Mouse (Mus musculus): ENCODE measurements at regions not wholly inside any gene's neighbourhood (a gene's known extent, or its start where the extent isn't known, plus 50 kb on each side); places are given as distances from the start of the nearest gene placed in this dataset.

DNA sequence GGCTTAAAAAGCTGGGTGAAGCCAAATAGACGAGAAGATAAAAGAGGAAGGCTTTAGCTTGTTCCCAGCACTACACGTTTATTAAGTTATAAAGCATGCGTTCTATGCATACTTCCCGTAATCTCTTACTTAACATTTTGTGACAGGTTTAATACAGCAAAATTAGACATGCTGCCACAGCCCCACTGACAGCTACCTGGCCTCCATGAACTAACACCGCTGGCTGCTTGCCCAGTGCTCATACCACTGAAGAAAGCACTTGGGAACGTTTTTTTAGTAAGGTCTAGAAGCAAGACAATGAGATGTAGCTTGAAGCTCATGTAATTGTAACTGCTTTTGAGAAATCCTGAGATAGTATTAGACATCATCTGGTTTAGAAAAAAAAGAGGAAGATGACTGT lies 152.3 kb upstream of the Isl1 start:
- Histone ChIP-seq H3K4me2 (ENCODE audit: low read depth, low read length) (no peak overlapping the region), H3K4me1 (ENCODE audit: control insufficient read depth, insufficient read depth, low read length) (no peaks in the 10 kb centered on the region), H3K9me3 (replicated peaks; ENCODE audit: control insufficient read depth, low read length) (no peaks in the 10 kb centered on the region), H3K36me3 (ENCODE audit: control insufficient read depth, insufficient read depth, low read length) (no peaks in the 10 kb centered on the region), H3K27me3 (ENCODE audit: control insufficient read depth, insufficient read depth, low read length) (no peaks in the 10 kb centered on the region), H3K27ac (ENCODE audit: low read length) (no peak overlapping the region), H3K4me3 (replicated peaks; ENCODE audit: low read length) (no peak overlapping the region), H3K9ac (ENCODE audit: low read length) (no peak overlapping the region)
- WGBS, result 50% methylated on average over 6 of the region's 6 CpGs
- ATAC-seq (ENCODE audit: insufficient read depth, low FRiP score), result no peak

DNA sequence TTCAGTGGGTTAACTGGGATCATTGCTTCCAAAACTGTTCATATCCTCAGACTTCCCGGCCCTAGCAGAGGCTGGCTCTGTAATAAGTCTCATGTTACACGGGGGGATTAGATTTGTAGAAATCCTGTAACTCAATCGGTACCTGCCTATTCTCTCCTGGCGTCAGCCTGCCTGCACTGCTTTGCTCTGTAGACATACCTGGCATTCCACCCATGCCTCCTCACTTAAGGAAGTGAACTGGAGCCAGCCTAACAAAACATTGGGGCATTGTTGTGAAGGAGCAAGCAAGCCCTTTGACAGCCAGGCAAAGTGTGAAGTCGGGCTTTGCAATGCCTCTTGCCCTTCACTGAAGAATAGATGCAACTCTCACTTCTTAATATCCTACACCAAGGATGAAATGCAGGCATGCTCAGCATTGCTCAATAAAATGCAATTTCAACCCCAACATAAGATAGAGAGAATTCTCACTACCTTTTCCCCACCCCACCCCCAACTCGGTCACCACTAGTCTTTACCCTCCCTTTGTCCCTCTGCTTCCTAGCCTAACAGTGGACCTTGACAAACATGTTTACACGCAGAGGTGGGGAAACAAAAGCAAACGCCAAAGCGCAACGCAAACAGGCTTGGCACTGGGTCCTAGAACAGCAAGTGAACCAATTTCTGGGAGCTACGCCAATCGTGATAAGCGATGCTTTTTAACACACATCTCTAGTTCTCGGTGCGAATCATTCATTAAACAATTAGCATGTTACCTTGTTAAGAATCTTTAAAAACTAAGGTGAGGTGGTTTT lies 133.9 kb upstream of the Isl1 start:
- no peak overlapping the region for H3K4me3 ChIP-seq (replicated peaks; ENCODE audit: low read length)
- no peaks in the 10 kb centered on the region; the same call in none of the 2 replicates for H3K4me1 ChIP-seq (ENCODE audit: control insufficient read depth, insufficient read depth, low read length)
- peak; percentile 78; the same call in 1 of the 2 replicates for ATAC-seq (ENCODE audit: insufficient read depth, low FRiP score)
- H3K36me3 ChIP-seq (ENCODE audit: control insufficient read depth, insufficient read depth, low read length), result no peaks in the 10 kb centered on the region
- no peaks in the 10 kb centered on the region for H3K27me3 ChIP-seq (ENCODE audit: control insufficient read depth, insufficient read depth, low read length)
- H3K9ac ChIP-seq (ENCODE audit: low read length), result no peak overlapping the region
- WGBS, result 30% methylated on average over 15 of the region's 15 CpGs
- no peaks in the 10 kb centered on the region for H3K9me3 ChIP-seq (replicated peaks; ENCODE audit: control insufficient read depth, low read length)
- peak overlapping the region; percentile 29; the same call in 1 of the 2 replicates for H3K4me2 ChIP-seq (ENCODE audit: low read depth, low read length)
- no peak overlapping the region for H3K27ac ChIP-seq (ENCODE audit: low read length)

DNA sequence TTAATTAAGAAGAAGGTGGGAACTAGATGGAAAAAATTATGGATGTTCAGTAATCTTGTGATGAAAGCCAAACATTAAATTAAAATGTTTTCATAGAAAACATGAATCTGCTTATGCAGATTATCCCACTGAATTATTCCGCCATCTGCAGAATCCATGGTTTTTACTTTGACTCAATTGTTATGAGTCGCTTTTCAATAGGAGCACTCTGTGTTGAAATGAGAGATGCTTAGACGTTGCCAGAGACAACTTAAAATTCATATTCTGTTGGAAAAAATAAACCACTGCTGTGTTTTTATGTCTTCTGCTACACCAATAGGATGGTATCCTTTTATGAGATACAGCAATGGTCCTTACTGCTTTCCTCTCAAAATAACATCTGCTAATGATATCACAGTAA lies 108.3 kb upstream of the Isl1 start:
- H3K27ac ChIP-seq (ENCODE audit: low read length), result no peak overlapping the region
- 82% methylated on average over 3 of the region's 3 CpGs for WGBS
- no peak overlapping the region for H3K4me2 ChIP-seq (ENCODE audit: low read depth, low read length)
- H3K9ac ChIP-seq (ENCODE audit: low read length), result no peak overlapping the region
- no peaks in the 10 kb centered on the region for H3K9me3 ChIP-seq (replicated peaks; ENCODE audit: control insufficient read depth, low read length)
- H3K4me1 ChIP-seq (ENCODE audit: control insufficient read depth, insufficient read depth, low read length), result no peaks in the 10 kb centered on the region
- ATAC-seq (ENCODE audit: insufficient read depth, low FRiP score), result no peak
- no peaks in the 10 kb centered on the region for H3K27me3 ChIP-seq (ENCODE audit: control insufficient read depth, insufficient read depth, low read length)
- no peak overlapping the region for H3K4me3 ChIP-seq (replicated peaks; ENCODE audit: low read length)
- H3K36me3 ChIP-seq (ENCODE audit: control insufficient read depth, insufficient read depth, low read length), result no peaks in the 10 kb centered on the region

DNA sequence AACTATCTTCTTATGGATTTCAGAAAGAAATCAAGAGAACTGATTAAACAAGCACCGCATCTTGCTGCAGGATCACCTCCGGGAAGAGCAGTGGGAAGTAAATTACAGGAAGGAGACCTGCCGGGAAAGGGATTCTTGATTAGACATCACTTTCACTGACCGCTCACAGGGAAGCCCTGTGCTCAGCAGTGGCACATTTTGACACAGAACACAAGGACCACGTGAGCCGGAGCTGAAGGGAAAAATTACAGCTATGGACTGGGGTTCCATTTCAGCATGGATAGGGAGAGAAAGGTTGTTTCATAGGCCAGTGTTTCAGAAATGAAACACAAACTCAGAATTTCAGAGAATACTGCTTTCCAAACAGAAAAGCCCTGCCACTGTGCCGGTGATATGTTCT lies 105.0 kb upstream of the Isl1 start:
- H3K27me3 ChIP-seq (ENCODE audit: control insufficient read depth, insufficient read depth, low read length), result no peaks in the 10 kb centered on the region
- H3K36me3 ChIP-seq (ENCODE audit: control insufficient read depth, insufficient read depth, low read length), result no peaks in the 10 kb centered on the region
- H3K4me1 ChIP-seq (ENCODE audit: control insufficient read depth, insufficient read depth, low read length), result no peaks in the 10 kb centered on the region
- 39% methylated on average over 7 of the region's 7 CpGs for WGBS
- H3K27ac ChIP-seq (ENCODE audit: low read length), result no peak overlapping the region
- no peak overlapping the region for H3K4me3 ChIP-seq (replicated peaks; ENCODE audit: low read length)
- no peaks in the 10 kb centered on the region for H3K9me3 ChIP-seq (replicated peaks; ENCODE audit: control insufficient read depth, low read length)
- H3K4me2 ChIP-seq (ENCODE audit: low read depth, low read length), result no peak overlapping the region
- no peak for ATAC-seq (ENCODE audit: insufficient read depth, low FRiP score)
- no peak overlapping the region for H3K9ac ChIP-seq (ENCODE audit: low read length)

DNA sequence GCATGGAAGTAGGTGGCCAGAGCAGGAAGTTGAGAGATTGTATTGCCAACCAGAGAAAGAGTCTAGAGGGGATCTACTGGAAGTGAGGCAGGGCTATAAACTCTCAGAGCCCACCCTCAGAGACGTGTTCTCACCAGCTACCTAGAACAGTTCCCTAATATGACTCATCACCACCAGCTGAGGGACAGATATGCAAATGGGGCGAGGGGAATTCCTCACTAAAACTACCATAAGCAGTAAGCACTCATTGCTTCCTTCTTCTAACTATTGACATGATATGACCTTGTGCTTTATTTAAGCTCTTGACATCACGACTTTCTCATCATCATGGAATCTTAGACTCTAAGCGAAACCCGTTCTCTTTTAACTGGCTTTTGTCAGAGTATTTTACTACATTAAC lies 101.2 kb upstream of the Isl1 start:
- WGBS, result 68% methylated on average over 5 of the region's 5 CpGs
- ATAC-seq (ENCODE audit: insufficient read depth, low FRiP score), result no peak
- Histone ChIP-seq H3K4me1 (ENCODE audit: control insufficient read depth, insufficient read depth, low read length) (no peaks in the 10 kb centered on the region), H3K9ac (ENCODE audit: low read length) (no peak overlapping the region), H3K4me2 (ENCODE audit: low read depth, low read length) (no peak overlapping the region), H3K36me3 (ENCODE audit: control insufficient read depth, insufficient read depth, low read length) (no peaks in the 10 kb centered on the region), H3K4me3 (replicated peaks; ENCODE audit: low read length) (no peak overlapping the region), H3K27ac (ENCODE audit: low read length) (no peak overlapping the region), H3K9me3 (replicated peaks; ENCODE audit: control insufficient read depth, low read length) (no peaks in the 10 kb centered on the region), H3K27me3 (ENCODE audit: control insufficient read depth, insufficient read depth, low read length) (no peaks in the 10 kb centered on the region)

Measured in stomach, embryonic 16.5 days (tissue).